Mouse (Mus musculus): ENCODE data around the gene Gm14743. TPM values are rescaled to one million over a fixed set of nuclear protein-coding genes. Genes with fewer than 3 reads are reported as not detected.
"Not testable (repeated sequence)": the region's sequence is repeated elsewhere in the genome, so short reads cannot be mapped to it uniquely, and the experiment has no call there.

Gene Gm14743
- polyA plus RNA-seq (2015; fragmentation: Nextera tagmentation; extraction: Ambion mirVana) = not detected in 2 replicates

- WGBS = no CpG with 5 or more reads among the region's 3 CpGs
- H3K4me1 ChIP-seq; H3K4me2 ChIP-seq (replicated peaks); H3K27ac ChIP-seq; ATAC-seq (ENCODE audit: low FRiP score, low read depth); H3K9ac ChIP-seq; H3K27me3 ChIP-seq; H3K36me3 ChIP-seq; H3K4me3 ChIP-seq; H3K9me3 ChIP-seq: not testable (repeated sequence)
Measured at GRCm38 (mm10) chrX:78245821-78246220, at the start of gene Gm14743. Gene Gm14743, minus strand, starts transcription at chrX:78245921.

GRCm38 (mm10) chrX:78202829-78203228 lies 42.9 kb downstream of the Gm14743 start:
- H3K36me3 ChIP-seq = no peaks in the 10 kb centered on the region
- peaks cover 4% of the 10 kb centered on the region; the same call in 1 of the 2 replicates for H3K9me3 ChIP-seq
- no peak overlapping the region for H3K4me3 ChIP-seq
- H3K4me2 ChIP-seq (replicated peaks) = no peak overlapping the region
- no peak overlapping the region for H3K9ac ChIP-seq
- H3K27me3 ChIP-seq = no peaks in the 10 kb centered on the region
- WGBS = 88% methylated on average over 5 of the region's 5 CpGs
- no peak for ATAC-seq (ENCODE audit: low FRiP score, low read depth)
- H3K4me1 ChIP-seq = no peaks in the 10 kb centered on the region
- H3K27ac ChIP-seq = no peak overlapping the region

- not testable (repeated sequence) for ATAC-seq (ENCODE audit: low FRiP score, low read depth); H3K4me2 ChIP-seq (replicated peaks); H3K4me3 ChIP-seq; H3K27ac ChIP-seq; H3K36me3 ChIP-seq; H3K9me3 ChIP-seq; H3K4me1 ChIP-seq; H3K9ac ChIP-seq; H3K27me3 ChIP-seq
- WGBS = 81% methylated on average over 1 of the region's 1 CpGs
Measured at GRCm38 (mm10) chrX:78202220-78202619, 43.5 kb downstream of the Gm14743 start.

Other genes with a start within 250 kb of the Gm14743 start
- not detected in 2 replicates for gene Obp1a, start 154.5 kb downstream of the Gm14743 start, polyA plus RNA-seq (2015; fragmentation: Nextera tagmentation; extraction: Ambion mirVana)
- gene Gm5938, start 120.5 kb downstream of the Gm14743 start, polyA plus RNA-seq (2015; fragmentation: Nextera tagmentation; extraction: Ambion mirVana) = not detected in 2 replicates
- gene Obp1b, start 59.1 kb downstream of the Gm14743 start, polyA plus RNA-seq (2015; fragmentation: Nextera tagmentation; extraction: Ambion mirVana) = not detected in 2 replicates
- not detected in 2 replicates for gene 4930480E11Rik, start 123.7 kb upstream of the Gm14743 start, polyA plus RNA-seq (2015; fragmentation: Nextera tagmentation; extraction: Ambion mirVana)

Data from limb, embryonic 13.5 days (tissue).